Mouse (Mus musculus): ENCODE results near the gene Olfm2.

DNA sequence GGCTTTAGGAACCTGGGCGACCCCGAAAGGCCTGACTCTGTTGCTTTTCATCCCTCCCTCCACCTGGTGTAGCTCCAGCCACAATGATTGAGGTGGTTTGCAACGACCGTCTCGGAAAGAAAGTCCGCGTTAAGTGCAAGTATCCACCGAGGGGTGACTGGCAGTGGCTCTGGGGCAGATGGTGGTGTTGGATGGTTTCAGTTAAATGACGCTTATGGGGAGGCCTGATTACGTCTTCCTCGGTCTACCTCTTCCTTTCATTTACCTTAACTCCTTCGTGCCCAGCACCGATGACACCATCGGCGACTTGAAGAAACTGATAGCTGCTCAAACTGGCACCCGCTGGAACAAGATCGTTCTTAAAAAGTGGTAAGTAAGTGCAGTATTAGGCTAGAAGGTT lies 101.0 kb downstream of the Olfm2 start:
- no peak for TF ChIP-seq POLR2A (IDR thresholded peaks at IDR 0.05; ENCODE audit: low read depth, low read length)
- no peak for TF ChIP-seq CTCF (IDR thresholded peaks at IDR 0.05; ENCODE audit: borderline replicate concordance, insufficient read depth, low read length)

Data from embryonic fibroblast, embryonic 13.5 days (primary cell).